Mouse (Mus musculus): Measurements from ENCODE around the gene Zbtb18. TPM values are rescaled to one million over a fixed set of nuclear protein-coding genes. Genes with fewer than 3 reads are reported as not detected.

Gene Zbtb18
- polyA plus RNA-seq, 1 experiment from 2014 or later, result 3.2 TPM

Other genes with a start within 250 kb of the Zbtb18 start
- gene Akt3, start 184.1 kb upstream of the Zbtb18 start, polyA plus RNA-seq (2014; fragmentation: Nextera tagmentation; extraction: Ambion mirVana), result 10.7 and 11.5 TPM in 2 replicates